Mouse (Mus musculus): ENCODE results near the gene Farsb. TPM values are rescaled to one million over a fixed set of nuclear protein-coding genes. Genes with fewer than 3 reads are reported as not detected.

Gene Farsb
- polyA plus RNA-seq, 2 experiments: 38.6 to 111 TPM

DNA sequence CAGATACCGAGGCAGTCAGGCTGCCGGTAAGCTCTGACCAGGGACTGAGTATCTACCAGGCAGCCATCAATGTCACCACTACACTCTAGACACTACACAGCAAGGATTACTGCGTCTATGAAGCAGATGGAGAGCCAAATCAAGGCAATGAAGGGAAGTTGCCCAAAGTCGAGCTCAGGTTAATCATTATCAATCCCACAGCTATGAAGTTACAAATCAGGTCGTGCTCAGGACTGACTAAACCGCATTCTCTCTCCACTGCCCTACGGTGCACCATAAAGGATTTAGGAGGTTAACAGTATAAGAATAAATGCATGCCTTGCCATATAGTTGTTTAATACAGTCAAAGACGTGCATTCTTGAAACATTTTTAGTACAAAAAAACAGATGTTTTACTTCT is 42.5 kb downstream of the Farsb start:
- no peaks in the 10 kb centered on the region for H3K4me1 ChIP-seq (replicated peaks; ENCODE audit: control insufficient read depth in 2 of 2, insufficient read depth in 2 of 2, low read length in 1 of 2)
- DNase-seq (ENCODE audit: low read depth in 3 of 3, low spot score in 3 of 3): no peak
- no peaks in the 10 kb centered on the region for H3K27me3 ChIP-seq (ENCODE audit: control insufficient read depth, insufficient read depth, low read length)
- no peak overlapping the region for H3K27ac ChIP-seq
- no peaks in the 10 kb centered on the region for H3K9me3 ChIP-seq (ENCODE audit: control insufficient read depth, low read length)
- H3K4me2 ChIP-seq (ENCODE audit: low read depth): no peak overlapping the region
- no peak overlapping the region for H3K4me3 ChIP-seq (ENCODE audit: insufficient read depth in 1 of 2, low read depth in 2 of 2, low read length in 2 of 2)
- 77% methylated on average over 8 of the region's 8 CpGs for WGBS (ENCODE audit: insufficient replicate concordance)
- no peak for TF ChIP-seq EP300 (IDR thresholded peaks at IDR 0.05; ENCODE audit: low read depth)
- no peak for TF ChIP-seq CTCF (IDR thresholded peaks at IDR 0.05; ENCODE audit: low read depth)
- no peak for ATAC-seq (ENCODE audit: insufficient read depth)
- H3K36me3 ChIP-seq (replicated peaks; ENCODE audit: control insufficient read depth, insufficient read depth, low read depth): peaks cover 32% of the 10 kb centered on the region
- no peak overlapping the region for H3K9ac ChIP-seq (replicated peaks)

DNA sequence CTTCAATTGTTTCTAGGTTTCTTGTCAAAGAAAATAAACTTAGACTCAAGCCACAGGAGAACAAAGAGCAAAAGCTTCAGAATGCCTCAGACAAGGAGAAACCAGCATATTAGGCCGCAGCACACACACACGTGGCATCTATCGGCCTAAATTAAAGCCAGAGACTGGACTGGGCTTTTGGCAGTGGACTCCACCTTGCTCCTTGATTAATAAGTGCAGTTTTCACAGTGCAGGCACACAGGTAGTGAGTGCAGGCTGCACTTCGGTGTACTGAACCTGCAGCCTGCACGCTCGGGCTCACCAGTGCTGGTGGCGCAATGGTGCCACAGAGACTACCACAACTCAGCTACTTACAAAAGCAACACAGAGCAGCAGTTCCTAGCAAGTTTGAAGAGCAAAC is 45.6 kb downstream of the Farsb start:
- 93% methylated on average over 7 of the region's 7 CpGs for WGBS (ENCODE audit: insufficient replicate concordance)
- Histone ChIP-seq H3K4me3 (ENCODE audit: insufficient read depth in 1 of 2, low read depth in 2 of 2, low read length in 2 of 2) (no peak overlapping the region), H3K36me3 (replicated peaks; ENCODE audit: control insufficient read depth, insufficient read depth, low read depth) (peaks cover 19% of the 10 kb centered on the region), H3K4me1 (replicated peaks; ENCODE audit: control insufficient read depth in 2 of 2, insufficient read depth in 2 of 2, low read length in 1 of 2) (no peaks in the 10 kb centered on the region), H3K9ac (replicated peaks) (no peak overlapping the region), H3K27me3 (ENCODE audit: control insufficient read depth, insufficient read depth, low read length) (no peaks in the 10 kb centered on the region), H3K4me2 (ENCODE audit: low read depth) (no peak overlapping the region), H3K9me3 (ENCODE audit: control insufficient read depth, low read length) (no peaks in the 10 kb centered on the region), H3K27ac (no peak overlapping the region)
- DNase-seq (ENCODE audit: low read depth in 3 of 3, low spot score in 3 of 3) (no peak), ATAC-seq (ENCODE audit: insufficient read depth) (no peak)
- TF ChIP-seq CTCF (IDR thresholded peaks at IDR 0.05; ENCODE audit: low read depth): no peak
- TF ChIP-seq EP300 (IDR thresholded peaks at IDR 0.05; ENCODE audit: low read depth): no peak

DNA sequence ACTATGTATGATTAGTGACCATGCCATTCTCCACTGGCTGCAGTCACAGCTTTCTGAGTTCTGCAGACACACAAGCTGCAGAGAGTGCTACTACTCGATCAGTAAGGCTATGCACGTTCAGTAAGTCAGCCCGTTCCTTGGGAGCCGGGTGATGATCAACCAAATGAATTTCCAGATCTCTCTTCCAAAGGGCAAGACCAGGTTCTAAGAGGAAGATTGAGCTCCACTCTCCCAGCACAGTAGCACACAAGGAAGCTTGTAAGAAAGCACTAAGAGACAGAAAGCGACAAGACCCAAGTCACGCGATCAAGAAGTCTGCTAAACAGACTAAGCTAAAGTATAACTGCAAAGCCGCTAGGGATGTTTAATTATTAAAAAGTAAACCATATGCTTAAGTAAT is 48.0 kb downstream of the Farsb start:
- peaks cover 16% of the 10 kb centered on the region for H3K36me3 ChIP-seq (replicated peaks; ENCODE audit: control insufficient read depth, insufficient read depth, low read depth)

DNA sequence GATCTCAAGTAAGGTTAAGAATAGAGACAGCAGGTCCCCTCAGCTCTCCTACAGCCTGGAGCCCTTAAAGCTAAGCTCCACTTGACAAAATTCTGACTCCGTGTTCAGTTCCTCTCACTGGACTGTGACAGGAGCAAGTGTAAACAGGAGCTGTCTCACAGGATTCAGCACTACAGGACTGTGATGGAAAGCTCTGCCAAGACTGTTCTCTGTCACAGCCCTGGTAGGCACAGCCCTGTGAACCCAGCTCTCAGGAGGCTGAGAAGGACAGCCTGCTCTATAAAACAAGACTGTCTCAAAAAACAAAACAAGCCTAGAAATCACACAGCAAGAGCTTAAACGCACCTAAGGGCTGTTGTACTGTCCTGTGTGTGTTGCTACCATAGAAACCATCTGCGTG is 51.5 kb downstream of the Farsb start:
- peaks cover 5% of the 10 kb centered on the region for H3K36me3 ChIP-seq (replicated peaks; ENCODE audit: control insufficient read depth, insufficient read depth, low read depth)
- no peak for TF ChIP-seq CTCF (IDR thresholded peaks at IDR 0.05; ENCODE audit: low read depth)
- no peak for TF ChIP-seq EP300 (IDR thresholded peaks at IDR 0.05; ENCODE audit: low read depth)
- DNase-seq (ENCODE audit: low read depth in 3 of 3, low spot score in 3 of 3): no peak

More for the DNA sequence above, 48.0 kb downstream of the Farsb start:
- ATAC-seq (ENCODE audit: insufficient read depth) (no peak), DNase-seq (ENCODE audit: low read depth in 3 of 3, low spot score in 3 of 3) (no peak)
- Histone ChIP-seq H3K4me1 (replicated peaks; ENCODE audit: control insufficient read depth in 2 of 2, insufficient read depth in 2 of 2, low read length in 1 of 2) (no peaks in the 10 kb centered on the region), H3K9me3 (ENCODE audit: control insufficient read depth, low read length) (no peaks in the 10 kb centered on the region), H3K9ac (replicated peaks) (no peak overlapping the region), H3K27ac (no peak overlapping the region), H3K27me3 (ENCODE audit: control insufficient read depth, insufficient read depth, low read length) (no peaks in the 10 kb centered on the region), H3K4me2 (ENCODE audit: low read depth) (no peak overlapping the region), H3K4me3 (ENCODE audit: insufficient read depth in 1 of 2, low read depth in 2 of 2, low read length in 2 of 2) (no peak overlapping the region)
- 87% methylated on average over 8 of the region's 8 CpGs for WGBS (ENCODE audit: insufficient replicate concordance)
- no peak for TF ChIP-seq CTCF (IDR thresholded peaks at IDR 0.05; ENCODE audit: low read depth)
- no peak for TF ChIP-seq EP300 (IDR thresholded peaks at IDR 0.05; ENCODE audit: low read depth)

DNA sequence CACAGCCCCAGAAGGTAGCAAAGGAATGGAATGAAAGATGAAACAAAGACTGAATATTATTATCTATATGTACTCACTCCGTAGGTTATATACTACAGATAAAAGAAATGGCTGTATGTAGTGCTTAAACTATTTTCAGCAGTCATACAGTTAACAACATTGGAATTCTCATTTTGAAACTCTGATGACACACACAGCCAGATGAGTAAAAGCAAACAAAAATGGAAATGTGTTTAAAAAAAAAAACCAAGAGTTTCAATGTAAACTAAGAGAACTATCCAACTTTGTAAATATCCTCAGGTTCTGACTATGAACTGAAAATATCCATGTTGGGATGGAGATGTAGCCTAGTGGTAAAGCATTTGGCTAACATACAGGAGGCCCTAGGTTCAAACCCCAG is 52.3 kb downstream of the Farsb start:
- DNase-seq (ENCODE audit: low read depth in 3 of 3, low spot score in 3 of 3) (no peak), ATAC-seq (ENCODE audit: insufficient read depth) (no peak)
- H3K4me2 ChIP-seq (ENCODE audit: low read depth): no peak overlapping the region
- no peak overlapping the region for H3K27ac ChIP-seq
- no peaks in the 10 kb centered on the region for H3K4me1 ChIP-seq (replicated peaks; ENCODE audit: control insufficient read depth in 2 of 2, insufficient read depth in 2 of 2, low read length in 1 of 2)
- H3K36me3 ChIP-seq (replicated peaks; ENCODE audit: control insufficient read depth, insufficient read depth, low read depth): peaks cover 3% of the 10 kb centered on the region
- H3K4me3 ChIP-seq (ENCODE audit: insufficient read depth in 1 of 2, low read depth in 2 of 2, low read length in 2 of 2): no peak overlapping the region
- WGBS (ENCODE audit: insufficient replicate concordance): 78% methylated on average over 1 of the region's 1 CpGs
- no peaks in the 10 kb centered on the region for H3K27me3 ChIP-seq (ENCODE audit: control insufficient read depth, insufficient read depth, low read length)
- H3K9ac ChIP-seq (replicated peaks): no peak overlapping the region
- H3K9me3 ChIP-seq (ENCODE audit: control insufficient read depth, low read length): no peaks in the 10 kb centered on the region
- TF ChIP-seq CTCF (IDR thresholded peaks at IDR 0.05; ENCODE audit: low read depth) (no peak), EP300 (IDR thresholded peaks at IDR 0.05; ENCODE audit: low read depth) (no peak)

More for the DNA sequence above, 51.5 kb downstream of the Farsb start:
- WGBS (ENCODE audit: insufficient replicate concordance): 79% methylated on average over 3 of the region's 3 CpGs
- ATAC-seq (ENCODE audit: insufficient read depth): no peak
- H3K9ac ChIP-seq (replicated peaks): no peak overlapping the region
- H3K27me3 ChIP-seq (ENCODE audit: control insufficient read depth, insufficient read depth, low read length): no peaks in the 10 kb centered on the region
- H3K9me3 ChIP-seq (ENCODE audit: control insufficient read depth, low read length): no peaks in the 10 kb centered on the region
- no peak overlapping the region for H3K27ac ChIP-seq
- H3K4me2 ChIP-seq (ENCODE audit: low read depth): no peak overlapping the region
- no peaks in the 10 kb centered on the region for H3K4me1 ChIP-seq (replicated peaks; ENCODE audit: control insufficient read depth in 2 of 2, insufficient read depth in 2 of 2, low read length in 1 of 2)
- H3K4me3 ChIP-seq (ENCODE audit: insufficient read depth in 1 of 2, low read depth in 2 of 2, low read length in 2 of 2): no peak overlapping the region

Measured in liver, embryonic 14.5 days (tissue).